14 mouse cellular contexts compared by ENCODE assay signal in genomic region chr13:58124989-58125388, GRCm38 (mm10). TPM values are rescaled to one million over a fixed set of nuclear protein-coding genes. Genes with fewer than 3 reads are reported as not detected.
DNase-seq lines count a peak whose midpoint lies in the region; ATAC-seq and TF ChIP-seq lines count a peak whose summit lies in the region.
"Had no signal": no experiment of that assay in that cellular context is flagged by ENCODE, and none has a peak within 500 bp of the region (broad histone marks: within the 10 kb centered on the region; RNA-seq: fewer than 3 reads in every experiment).

No protein-coding gene starts in this region.

- no peak overlapping the region for H3K27ac ChIP-seq in heart, embryonic 15.5 days
- H3K27ac ChIP-seq in midbrain, embryonic 10.5 days (replicated peaks), result no peak overlapping the region
- no peak overlapping the region for H3K27ac ChIP-seq in midbrain, embryonic 16.5 days (ENCODE audit: low read length)
- H3K27ac ChIP-seq in forebrain, embryonic 14.5 days (ENCODE audit: low read depth, low read length), result no peak overlapping the region
- H3K27ac ChIP-seq in gastrocnemius, adult 2 months, result no peak overlapping the region
- H3K27ac ChIP-seq: limb, embryonic 15.5 days had no signal

- no peaks in the 10 kb centered on the region for H3K9me3 ChIP-seq in heart, embryonic 15.5 days (replicated peaks)
- H3K9me3 ChIP-seq in midbrain, embryonic 10.5 days (replicated peaks), result no peaks in the 10 kb centered on the region
- H3K9me3 ChIP-seq in midbrain, embryonic 16.5 days (replicated peaks; ENCODE audit: control insufficient read depth, low read length, poor library complexity, severe bottlenecking), result no peaks in the 10 kb centered on the region
- H3K9me3 ChIP-seq in forebrain, embryonic 14.5 days (replicated peaks; ENCODE audit: control insufficient read depth, low read length), result no peaks in the 10 kb centered on the region
- H3K9me3 ChIP-seq: limb, embryonic 15.5 days had no signal

- H3K9ac ChIP-seq in heart, embryonic 15.5 days, result no peak overlapping the region
- H3K9ac ChIP-seq in midbrain, embryonic 16.5 days (ENCODE audit: low read depth, low read length), result no peak overlapping the region
- no peak overlapping the region for H3K9ac ChIP-seq in forebrain, embryonic 14.5 days (ENCODE audit: low read length)
- H3K9ac ChIP-seq: limb, embryonic 15.5 days had no signal

- H3K79me2 ChIP-seq in myocyte (ENCODE audit: control insufficient read depth, insufficient read depth), result peaks cover 19% of the 10 kb centered on the region

- H3K4me1 ChIP-seq in heart, embryonic 15.5 days (replicated peaks), result peaks cover 41% of the 10 kb centered on the region
- peaks cover 34% of the 10 kb centered on the region for H3K4me1 ChIP-seq in midbrain, embryonic 10.5 days
- peaks cover 27% of the 10 kb centered on the region for H3K4me1 ChIP-seq in midbrain, embryonic 16.5 days (ENCODE audit: control insufficient read depth, insufficient read depth, low read length)
- peaks cover 22% of the 10 kb centered on the region for H3K4me1 ChIP-seq in forebrain, embryonic 14.5 days (ENCODE audit: control insufficient read depth, insufficient read depth, low read length)

- H3K36me3 ChIP-seq in heart, embryonic 15.5 days, result no peaks in the 10 kb centered on the region
- H3K36me3 ChIP-seq in midbrain, embryonic 10.5 days, result peaks cover 25% of the 10 kb centered on the region
- 0 out of 2 replicates have a peak, but pooled peaks cover 2% of the 10 kb centered on the region for H3K36me3 ChIP-seq in midbrain, embryonic 16.5 days (ENCODE audit: control insufficient read depth, insufficient read depth, low read length)
- H3K36me3 ChIP-seq in forebrain, embryonic 14.5 days (ENCODE audit: control insufficient read depth, insufficient read depth, low read length), result peaks cover 18% of the 10 kb centered on the region; the same call in 1 of the 2 replicates
- no peaks in the 10 kb centered on the region for H3K36me3 ChIP-seq in myocyte (ENCODE audit: control insufficient read depth, insufficient read depth)

- no peak overlapping the region for H3K4me3 ChIP-seq in heart, embryonic 15.5 days
- peak overlapping the region; percentile 97; the same call in 1 of the 2 replicates for H3K4me3 ChIP-seq in midbrain, embryonic 10.5 days
- H3K4me3 ChIP-seq in midbrain, embryonic 16.5 days (ENCODE audit: low read depth, low read length), result no peak overlapping the region
- H3K4me3 ChIP-seq in forebrain, embryonic 14.5 days (ENCODE audit: low read depth, low read length), result no peak overlapping the region
- no peak overlapping the region for H3K4me3 ChIP-seq in myocyte
- H3K4me3 ChIP-seq in gastrocnemius, adult 2 months, result no peak overlapping the region
- H3K4me3 ChIP-seq: limb, embryonic 15.5 days had no signal

- TF ChIP-seq POLR2A in myocyte (IDR thresholded peaks at IDR 0.05; ENCODE audit: insufficient read length, low read depth), result no peak

- ATAC-seq in heart, embryonic 15.5 days (replicated peaks; ENCODE audit: insufficient number of reproducible peaks, insufficient read depth, low FRiP score, low read depth), result no peak
- no peak for ATAC-seq in midbrain, embryonic 16.5 days
- ATAC-seq in forebrain, embryonic 14.5 days, result no peak
- ATAC-seq: intestine, embryonic 16.5 days had no signal

- H3K4me2 ChIP-seq in heart, embryonic 15.5 days, result peak overlapping the region; percentile 69; the same call in 1 of the 2 replicates
- H3K4me2 ChIP-seq in midbrain, embryonic 16.5 days (ENCODE audit: low read length), result no peak overlapping the region
- H3K4me2 ChIP-seq in forebrain, embryonic 14.5 days (ENCODE audit: low read length), result peak overlapping the region; percentile 75
- H3K4me2 ChIP-seq in myocyte (ENCODE audit: low read depth), result no peak overlapping the region

- H3ac ChIP-seq in myocyte (ENCODE audit: control insufficient read depth, insufficient read length), result no peak overlapping the region

- no peaks in the 10 kb centered on the region for H3K27me3 ChIP-seq in heart, embryonic 15.5 days
- H3K27me3 ChIP-seq in midbrain, embryonic 10.5 days (ENCODE audit: low read depth, poor library complexity, severe bottlenecking), result no peaks in the 10 kb centered on the region
- no peaks in the 10 kb centered on the region for H3K27me3 ChIP-seq in midbrain, embryonic 16.5 days (ENCODE audit: control insufficient read depth, insufficient read depth, low read depth, low read length)
- H3K27me3 ChIP-seq in forebrain, embryonic 14.5 days (replicated peaks; ENCODE audit: control insufficient read depth, insufficient read depth, low read length), result no peaks in the 10 kb centered on the region
- H3K27me3 ChIP-seq in myocyte (ENCODE audit: control insufficient read depth, insufficient read depth, insufficient read length), result no peaks in the 10 kb centered on the region
- H3K27me3 ChIP-seq: limb, embryonic 15.5 days had no signal

- TF ChIP-seq CTCF in gastrocnemius, adult 2 months (IDR thresholded peaks at IDR 0.05), result no peak

- no peak for DNase-seq in heart, postnatal 14 days
- no peak for DNase-seq in midbrain, embryonic 10.5 days (ENCODE audit: low spot score)
- DNase-seq in forebrain, embryonic 14.5 days (ENCODE audit: low spot score), result no peak
- no peak for DNase-seq in gastrocnemius, adult 2 months
- DNase-seq in adipocyte (ENCODE audit: low spot score), result no peak
- DNase-seq: cerebellum, postnatal 14 days; kidney, postnatal 4 days; lung, postnatal 14 days; thymus, postnatal 4 days had no signal

- 45% methylated on average over 2 of the region's 2 CpGs for WGBS in heart, embryonic 15.5 days
- 71% methylated on average over 2 of the region's 2 CpGs for WGBS in midbrain, embryonic 10.5 days
- 59% methylated on average over 2 of the region's 2 CpGs for WGBS in midbrain, embryonic 16.5 days
- WGBS in forebrain, embryonic 14.5 days, result 65% methylated on average over 2 of the region's 2 CpGs

- intact Hi-C loops in heart, postnatal 14 days (cut with DNase I), result no loop called here
- intact Hi-C loops in gastrocnemius, adult 2 months (cut with DNase I), result loop anchor here (10.0 kb wide), 1 partner anchor 260 kb away; the partner anchor contains the start of gene 2210016F16Rik

TF ChIP-seq in myocyte, 11 proteins besides CTCF, POLR2A, EP300 and RAD21:
- TF ChIP-seq POLR2AphosphoS2 (IDR thresholded peaks at IDR 0.05; ENCODE audit: insufficient read length, low read depth) (peak; percentile 12), REST (IDR thresholded peaks at IDR 0.05; ENCODE audit: insufficient read depth, insufficient read length) (no peak), USF1 (IDR thresholded peaks at IDR 0.05; ENCODE audit: low read depth) (no peak)

RNA-seq across cellular contexts. Expression of gene Hnrnpa0, which starts 3.4 kb away (rescaled TPM):
- 15.9 and 21.0 TPM in 2 replicates for polyA plus RNA-seq in heart, embryonic 15.5 days (2015; fragmentation: Nextera tagmentation; extraction: Ambion mirVana)
- 10 to 100 TPM; 87.3 to 92.4 TPM for total RNA-seq in heart, postnatal 14 days (2021)
- polyA plus RNA-seq in midbrain, embryonic 10.5 days (2016; fragmentation: Nextera tagmentation; extraction: Ambion mirVana), result 48.9 and 56.6 TPM in 2 replicates
- 42.9 and 46.5 TPM in 2 replicates for polyA plus RNA-seq in midbrain, embryonic 16.5 days (2015; fragmentation: Nextera tagmentation; extraction: Ambion mirVana)
- 66.7 and 83.1 TPM in 2 replicates for polyA plus RNA-seq in forebrain, embryonic 14.5 days (2014; fragmentation: Nextera tagmentation; extraction: Ambion mirVana)
- polyA plus RNA-seq in myocyte (2012; fragmentation: generic; extraction: Trizol), result 122 TPM
- 10 to 100 TPM; 31.1 to 37.7 TPM for total RNA-seq in gastrocnemius, adult 2 months (2021)

RNA-seq across cellular contexts. Expression of gene Klhl3, which starts 11.6 kb away (rescaled TPM):
- polyA plus RNA-seq in heart, embryonic 15.5 days (2015; fragmentation: Nextera tagmentation; extraction: Ambion mirVana), result 7.1 and 7.2 TPM in 2 replicates
- total RNA-seq in heart, postnatal 14 days (2021), result 1 to 10 TPM; 3.7 to 4.1 TPM
- polyA plus RNA-seq in midbrain, embryonic 10.5 days (2016; fragmentation: Nextera tagmentation; extraction: Ambion mirVana), result 2.1 and 2.9 TPM in 2 replicates
- 13.9 and 15.0 TPM in 2 replicates for polyA plus RNA-seq in midbrain, embryonic 16.5 days (2015; fragmentation: Nextera tagmentation; extraction: Ambion mirVana)
- polyA plus RNA-seq in forebrain, embryonic 14.5 days (2014; fragmentation: Nextera tagmentation; extraction: Ambion mirVana), result 5.3 and 6.5 TPM in 2 replicates
- 0.01 TPM for polyA plus RNA-seq in myocyte (2012; fragmentation: generic; extraction: Trizol)
- under 1 TPM; 0.36 to 0.67 TPM for total RNA-seq in gastrocnemius, adult 2 months (2021)

RNA-seq across cellular contexts. Expression of gene Idnk, which starts 32.5 kb away (rescaled TPM):
- polyA plus RNA-seq in heart, embryonic 15.5 days (2015; fragmentation: Nextera tagmentation; extraction: Ambion mirVana), result 29.5 and 30.3 TPM in 2 replicates
- 10 to 100 TPM; 18.3 to 22.4 TPM for total RNA-seq in heart, postnatal 14 days (2021)
- 56.1 and 62.9 TPM in 2 replicates for polyA plus RNA-seq in midbrain, embryonic 10.5 days (2016; fragmentation: Nextera tagmentation; extraction: Ambion mirVana)
- 54.3 and 60.7 TPM in 2 replicates for polyA plus RNA-seq in midbrain, embryonic 16.5 days (2015; fragmentation: Nextera tagmentation; extraction: Ambion mirVana)
- 58.6 and 72.4 TPM in 2 replicates for polyA plus RNA-seq in forebrain, embryonic 14.5 days (2014; fragmentation: Nextera tagmentation; extraction: Ambion mirVana)
- 21.0 TPM for polyA plus RNA-seq in myocyte (2012; fragmentation: generic; extraction: Trizol)
- 10 to 100 TPM in 1 of 2 experiments, 1 to 10 TPM in 1; 8.0 to 10.8 TPM for total RNA-seq in gastrocnemius, adult 2 months (2021)

Comparison
In these comparisons a context has a peak if more than half of its experiments do, and no peak if none do; other contexts are left out.
1. H3K4me2 ChIP-seq: peak in heart, embryonic 15.5 days (single experiment) and forebrain, embryonic 14.5 days (single experiment); none in midbrain, embryonic 16.5 days (single experiment) and myocyte (single experiment).